Mouse (Mus musculus): ENCODE data around the gene Prkcsh. TPM values are rescaled to one million over a fixed set of nuclear protein-coding genes. Genes with fewer than 3 reads are reported as not detected.

The Prkcsh gene
- polyA plus RNA-seq, 1 experiment from 2014 or later = 52.6 TPM

- ATAC-seq (ENCODE audit: low read depth) = no peak
- peak overlapping the region; percentile 41 for H3K4me3 ChIP-seq (replicated peaks)
- no peaks in the 10 kb centered on the region for H3K9me3 ChIP-seq (replicated peaks)
- H3K4me2 ChIP-seq = peak overlapping the region; percentile 55
- no peaks in the 10 kb centered on the region for H3K36me3 ChIP-seq
- peaks cover 19% of the 10 kb centered on the region for H3K4me1 ChIP-seq (replicated peaks)
- WGBS (ENCODE audit: insufficient replicate concordance) = 2% methylated on average over 32 of the region's 32 CpGs
- H3K9ac ChIP-seq = no peak overlapping the region
- peaks cover 99% of the 10 kb centered on the region for H3K27me3 ChIP-seq
- DNase-seq = no peak
- H3K27ac ChIP-seq = no peak overlapping the region
Measured at GRCm38 (mm10) chr9:21988421-21989101, 14.0 kb upstream of the Prkcsh start.

DNA sequence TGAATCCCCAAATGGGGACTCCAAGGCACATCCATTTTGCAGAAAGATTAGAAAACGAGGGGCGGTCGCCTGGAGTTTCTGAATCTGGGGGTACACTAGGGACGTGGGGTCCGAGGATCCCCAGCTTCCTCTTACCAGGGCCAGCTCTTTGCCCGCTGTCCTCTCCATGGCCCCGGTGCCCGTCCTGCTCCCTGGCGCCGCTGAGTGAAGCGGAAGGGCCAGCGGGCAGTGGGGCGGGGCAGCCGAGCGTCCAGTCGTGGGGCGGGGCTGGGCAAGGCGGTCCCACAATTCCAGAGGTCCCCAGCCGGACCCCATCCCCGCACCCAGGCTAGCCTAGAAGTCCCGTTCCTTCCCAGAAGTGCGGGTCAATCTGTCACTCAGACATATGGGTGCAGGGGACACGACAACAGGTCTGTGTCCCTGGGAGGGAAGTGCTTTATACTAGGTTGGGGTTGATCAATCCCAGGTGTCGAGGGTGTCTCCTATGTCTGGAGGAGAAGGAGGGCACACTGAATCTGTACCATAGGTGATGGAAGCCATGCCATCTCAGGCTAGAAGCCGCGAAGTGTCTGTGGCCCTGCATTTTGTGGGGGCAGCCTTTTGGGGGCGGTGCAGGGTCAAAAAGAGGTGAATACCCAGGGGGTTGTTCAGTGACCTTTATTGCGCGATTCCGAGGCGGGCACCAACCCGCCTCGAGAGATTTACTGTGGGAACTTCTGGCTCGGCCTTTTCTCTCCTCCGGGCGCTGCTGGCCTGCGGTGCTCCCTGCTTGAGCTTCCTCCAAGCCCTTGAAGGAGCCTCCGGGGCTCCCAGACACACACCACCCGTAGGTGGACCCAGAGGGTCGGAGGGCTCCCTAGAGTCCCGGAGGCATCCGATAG is 13.1 kb upstream of the Prkcsh start, which contains the start of gene Rgl3:
Gene Rgl3, minus strand, starts transcription at position 217 of the 881 bp plus-strand sequence.
- H3K4me2 ChIP-seq = peak within 1 kb of the TSS; percentile 55
- no peak for DNase-seq
- no peak within 1 kb of the TSS for H3K27ac ChIP-seq
- H3K9me3 ChIP-seq (replicated peaks) = no peaks in the 10 kb centered on the region
- H3K36me3 ChIP-seq = no peaks in the 10 kb centered on the region
- H3K27me3 ChIP-seq = peaks cover 99% of the 10 kb centered on the region
- no peak for ATAC-seq (ENCODE audit: low read depth)
- WGBS (ENCODE audit: insufficient replicate concordance) = 2% methylated on average over 42 of the region's 42 CpGs
- H3K4me3 ChIP-seq (replicated peaks) = peak within 1 kb of the TSS; percentile 41
- peaks cover 19% of the 10 kb centered on the region for H3K4me1 ChIP-seq (replicated peaks)
- H3K9ac ChIP-seq = no peak within 1 kb of the TSS

DNA sequence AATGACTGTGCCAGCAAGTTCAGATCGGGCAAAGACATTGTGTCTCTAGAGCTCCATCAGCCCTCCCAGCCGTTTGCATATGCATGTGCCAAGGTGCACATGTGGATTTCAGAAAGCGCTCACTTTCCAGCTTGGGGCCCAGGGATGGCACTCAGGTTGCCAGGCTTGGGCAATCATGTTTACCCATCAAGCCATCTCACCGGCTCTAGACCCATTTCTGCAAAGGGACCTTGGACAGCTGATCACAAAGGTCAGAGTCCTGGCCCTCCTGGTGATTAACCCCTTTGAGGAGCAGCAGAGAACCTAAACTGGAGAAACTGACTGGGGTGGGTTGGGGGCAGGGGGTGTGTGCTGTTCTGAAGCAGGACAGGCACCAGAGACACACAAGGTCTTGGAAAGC is 10.4 kb upstream of the Prkcsh start:
- H3K9me3 ChIP-seq (replicated peaks) = no peaks in the 10 kb centered on the region
- H3K9ac ChIP-seq = no peak overlapping the region
- peaks cover 19% of the 10 kb centered on the region for H3K4me1 ChIP-seq (replicated peaks)
- H3K27ac ChIP-seq = no peak overlapping the region
- 59% methylated on average over 4 of the region's 4 CpGs for WGBS (ENCODE audit: insufficient replicate concordance)
- no peak overlapping the region for H3K4me2 ChIP-seq
- no peak overlapping the region for H3K4me3 ChIP-seq (replicated peaks)
- H3K36me3 ChIP-seq = no peaks in the 10 kb centered on the region
- peaks cover 90% of the 10 kb centered on the region for H3K27me3 ChIP-seq
- ATAC-seq (ENCODE audit: low read depth) = no peak
- DNase-seq = no peak

DNA sequence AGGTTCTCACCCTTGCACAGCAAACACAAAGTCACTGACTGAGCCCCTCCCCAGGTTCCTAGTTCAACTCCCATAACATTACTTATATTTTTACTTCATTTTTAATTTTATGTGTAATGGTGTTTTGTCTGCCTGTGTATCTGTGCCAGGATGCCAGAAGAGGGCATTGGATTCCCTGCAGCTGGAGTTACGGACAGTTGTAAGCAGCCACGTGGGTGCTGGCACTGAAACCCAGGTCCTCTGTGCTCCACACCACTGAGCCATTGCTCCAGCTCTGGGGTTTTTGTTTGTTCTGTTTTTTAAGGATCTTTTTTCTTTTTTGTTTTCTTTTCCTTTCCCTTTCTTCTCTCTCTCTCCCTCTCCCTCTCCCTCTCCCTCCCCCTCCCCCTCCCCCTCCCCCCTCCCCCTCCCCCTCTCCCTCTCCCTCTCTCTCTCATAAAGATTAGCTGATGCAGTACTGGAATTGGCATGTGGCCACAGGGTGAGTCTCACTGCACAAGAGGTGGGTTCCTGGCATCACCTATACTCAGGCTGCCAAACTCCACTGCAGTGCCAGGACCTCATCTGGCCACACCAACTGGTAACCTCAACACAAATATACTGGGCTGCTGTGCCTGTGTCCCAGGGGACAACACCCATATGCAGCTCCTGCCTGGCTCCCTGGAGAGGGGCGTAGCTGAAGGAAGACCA is 6.3 kb upstream of the Prkcsh start:
- no peak overlapping the region for H3K4me3 ChIP-seq (replicated peaks)
- no peak overlapping the region for H3K4me2 ChIP-seq
- no peaks in the 10 kb centered on the region for H3K36me3 ChIP-seq
- DNase-seq (no peak), ATAC-seq (ENCODE audit: low read depth) (no peak)
- WGBS (ENCODE audit: insufficient replicate concordance) = 59% methylated on average over 3 of the region's 3 CpGs
- no peaks in the 10 kb centered on the region for H3K9me3 ChIP-seq (replicated peaks)
- H3K27me3 ChIP-seq = peaks cover 76% of the 10 kb centered on the region
- no peak overlapping the region for H3K9ac ChIP-seq
- 0 out of 2 replicates have a peak, but pooled peaks cover 3% of the 10 kb centered on the region for H3K4me1 ChIP-seq (replicated peaks)
- no peak overlapping the region for H3K27ac ChIP-seq

DNA sequence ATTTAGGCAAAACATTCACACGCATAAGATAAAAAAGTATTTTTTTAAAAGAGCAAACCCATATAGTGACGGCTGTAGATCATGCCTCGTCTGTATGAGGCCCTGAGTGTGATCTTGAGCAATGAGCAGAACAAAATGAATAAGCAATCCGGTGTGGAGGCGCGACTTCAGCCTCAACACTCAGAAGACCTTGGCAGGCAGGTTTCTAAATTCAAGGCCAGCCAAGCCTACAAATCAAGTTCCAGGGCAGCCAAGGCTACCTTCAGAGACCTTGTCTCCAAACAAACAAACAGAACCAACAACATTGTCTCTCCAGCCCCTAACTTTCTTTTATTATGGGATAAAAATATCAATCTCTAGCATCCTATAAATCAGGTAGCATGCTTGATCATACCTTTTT is 2.3 kb upstream of the Prkcsh start:
- no peak overlapping the region for H3K9ac ChIP-seq
- peaks cover 26% of the 10 kb centered on the region for H3K4me1 ChIP-seq (replicated peaks)
- WGBS (ENCODE audit: insufficient replicate concordance) = 77% methylated on average over 6 of the region's 6 CpGs
- no peak overlapping the region for H3K27ac ChIP-seq
- no peaks in the 10 kb centered on the region for H3K9me3 ChIP-seq (replicated peaks)
- peaks cover 37% of the 10 kb centered on the region for H3K27me3 ChIP-seq
- DNase-seq = no peak
- no peak overlapping the region for H3K4me3 ChIP-seq (replicated peaks)
- ATAC-seq (ENCODE audit: low read depth) = no peak
- no peak overlapping the region for H3K4me2 ChIP-seq
- peaks cover 14% of the 10 kb centered on the region for H3K36me3 ChIP-seq

GRCm38 (mm10) chr9:22001633-22002032 is 973 bp upstream of the Prkcsh start:
- 76% methylated on average over 4 of the region's 4 CpGs for WGBS (ENCODE audit: insufficient replicate concordance)
- Histone ChIP-seq H3K4me1 (replicated peaks) (peaks cover 26% of the 10 kb centered on the region), H3K9ac (no peak overlapping the region), H3K9me3 (replicated peaks) (no peaks in the 10 kb centered on the region), H3K36me3 (peaks cover 27% of the 10 kb centered on the region), H3K27ac (no peak overlapping the region), H3K27me3 (peaks cover 33% of the 10 kb centered on the region), H3K4me3 (replicated peaks) (no peak overlapping the region), H3K4me2 (no peak overlapping the region)
- ATAC-seq (ENCODE audit: low read depth) (no peak), DNase-seq (no peak)

DNA sequence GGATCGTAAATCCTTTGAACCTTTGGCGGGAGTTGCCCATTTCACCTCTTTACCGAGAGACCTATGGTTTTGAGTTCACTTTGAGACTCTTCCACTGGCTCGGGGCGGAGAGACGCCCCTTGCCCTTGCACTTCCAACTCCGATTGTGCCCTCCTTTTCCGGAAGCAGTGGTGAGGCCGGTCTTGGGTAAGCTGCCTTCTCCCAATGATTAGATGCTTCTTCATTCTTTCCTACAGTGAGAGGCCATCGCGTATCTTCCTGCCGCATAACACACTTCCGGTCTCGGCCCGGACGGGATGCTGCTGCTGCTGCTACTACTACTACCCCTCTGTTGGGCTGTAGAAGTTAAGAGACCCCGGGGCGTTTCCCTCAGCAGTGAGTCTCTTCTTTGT is 553 bp downstream of the Prkcsh start:
- Histone ChIP-seq H3K9ac (peak overlapping the region; percentile 80), H3K36me3 (peaks cover 43% of the 10 kb centered on the region), H3K27me3 (peaks cover 19% of the 10 kb centered on the region), H3K4me2 (peak overlapping the region; percentile 95), H3K27ac (peak overlapping the region; percentile 83), H3K9me3 (replicated peaks) (no peaks in the 10 kb centered on the region), H3K4me3 (replicated peaks) (peak overlapping the region; percentile 84), H3K4me1 (replicated peaks) (peaks cover 31% of the 10 kb centered on the region)
- under 1% methylated on average over 18 of the region's 18 CpGs for WGBS (ENCODE audit: insufficient replicate concordance)
- ATAC-seq (ENCODE audit: low read depth) (peak; percentile 5), DNase-seq (no peak)

DNA sequence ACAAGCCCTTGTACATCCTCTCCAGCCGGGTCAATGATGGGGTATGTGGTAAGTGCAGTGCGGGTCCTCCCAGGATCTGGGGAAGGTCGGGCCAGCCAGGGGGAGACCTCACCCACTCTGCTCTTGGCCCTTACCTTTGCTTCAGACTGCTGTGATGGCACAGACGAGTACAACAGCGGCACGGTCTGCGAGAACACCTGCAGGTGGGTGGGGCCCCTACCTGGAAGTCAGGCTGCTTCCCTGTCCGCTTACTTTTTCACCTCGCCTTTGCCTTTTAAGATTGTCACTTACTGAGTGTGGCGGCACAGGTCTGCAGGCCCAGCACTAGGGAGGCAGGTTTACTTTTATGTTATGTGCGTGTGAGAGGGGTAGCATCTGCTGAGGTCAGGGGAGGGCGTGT is 1.9 kb downstream of the Prkcsh start:
- no peak for DNase-seq
- 85% methylated on average over 12 of the region's 12 CpGs for WGBS (ENCODE audit: insufficient replicate concordance)
- H3K4me3 ChIP-seq (replicated peaks) = peak overlapping the region; percentile 84; the same call in 1 of the 2 replicates
- ATAC-seq (ENCODE audit: low read depth) = no peak
- H3K27ac ChIP-seq = no peak overlapping the region
- H3K9me3 ChIP-seq (replicated peaks) = no peaks in the 10 kb centered on the region
- H3K4me2 ChIP-seq = peak overlapping the region; percentile 95; the same call in 1 of the 2 replicates
- no peak overlapping the region for H3K9ac ChIP-seq
- H3K36me3 ChIP-seq = peaks cover 56% of the 10 kb centered on the region
- peaks cover 8% of the 10 kb centered on the region for H3K27me3 ChIP-seq
- H3K4me1 ChIP-seq (replicated peaks) = peaks cover 31% of the 10 kb centered on the region

DNA sequence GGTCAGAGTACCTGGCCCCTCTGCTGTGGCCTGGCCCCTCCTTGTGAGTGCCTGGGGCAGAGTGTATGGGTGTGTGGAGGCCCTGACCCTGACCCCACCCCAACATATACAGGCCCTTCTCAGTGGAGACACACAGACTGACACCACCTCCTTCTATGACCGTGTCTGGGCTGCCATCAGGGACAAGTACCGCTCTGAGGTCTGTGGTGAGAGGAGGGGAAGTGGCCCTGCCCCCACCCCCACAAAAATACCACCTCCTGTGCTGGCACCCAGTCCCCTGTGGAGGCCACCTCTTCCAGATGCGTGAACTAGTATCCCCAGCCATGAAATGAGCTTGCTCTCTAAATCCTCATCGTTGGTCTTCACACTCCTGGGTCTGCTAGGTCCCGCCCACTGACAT is 8.4 kb downstream of the Prkcsh start:
- DNase-seq = no peak
- H3K27me3 ChIP-seq = no peaks in the 10 kb centered on the region

GRCm38 (mm10) chr9:22012731-22013130 is 10.1 kb downstream of the Prkcsh start:
- Histone ChIP-seq H3K4me2 (no peak overlapping the region), H3K4me1 (replicated peaks) (no peaks in the 10 kb centered on the region), H3K27me3 (no peaks in the 10 kb centered on the region), H3K9me3 (replicated peaks) (no peaks in the 10 kb centered on the region), H3K4me3 (replicated peaks) (no peak overlapping the region), H3K9ac (no peak overlapping the region), H3K36me3 (peaks cover 71% of the 10 kb centered on the region), H3K27ac (no peak overlapping the region)
- no peak for DNase-seq
- 91% methylated on average over 13 of the region's 13 CpGs for WGBS (ENCODE audit: insufficient replicate concordance)
- no peak for ATAC-seq (ENCODE audit: low read depth)

More for the DNA sequence above, 8.4 kb downstream of the Prkcsh start:
- no peaks in the 10 kb centered on the region for H3K9me3 ChIP-seq (replicated peaks)
- no peak overlapping the region for H3K27ac ChIP-seq
- no peak overlapping the region for H3K4me3 ChIP-seq (replicated peaks)
- peaks cover 87% of the 10 kb centered on the region for H3K36me3 ChIP-seq
- no peak for ATAC-seq (ENCODE audit: low read depth)
- H3K4me1 ChIP-seq (replicated peaks) = 0 out of 2 replicates have a peak, but pooled peaks cover 6% of the 10 kb centered on the region
- H3K4me2 ChIP-seq = no peak overlapping the region
- H3K9ac ChIP-seq = no peak overlapping the region
- WGBS (ENCODE audit: insufficient replicate concordance) = 61% methylated on average over 5 of the region's 5 CpGs

- H3K27ac ChIP-seq = no peak overlapping the region
Measured at GRCm38 (mm10) chr9:22016245-22016644, 13.6 kb downstream of the Prkcsh start.

More at GRCm38 (mm10) chr9:22016245-22016644, 13.6 kb downstream of the Prkcsh start:
- Histone ChIP-seq H3K27me3 (no peaks in the 10 kb centered on the region), H3K9ac (no peak overlapping the region), H3K4me3 (replicated peaks) (no peak overlapping the region), H3K36me3 (peaks cover 35% of the 10 kb centered on the region), H3K4me1 (replicated peaks) (0 out of 2 replicates have a peak, but pooled peaks cover 3% of the 10 kb centered on the region), H3K4me2 (no peak overlapping the region), H3K9me3 (replicated peaks) (no peaks in the 10 kb centered on the region)
- no peak for ATAC-seq (ENCODE audit: low read depth)
- WGBS (ENCODE audit: insufficient replicate concordance) = 64% methylated on average over 10 of the region's 10 CpGs
- DNase-seq = no peak
